Mouse (Mus musculus) urinary bladder, postnatal 10 days (tissue): ENCODE measurements at regions not wholly inside any gene's neighbourhood (a gene's known extent, or its start where the extent isn't known, plus 50 kb on each side); places are given as distances from the start of the nearest gene placed in this dataset.
"Not testable (repeated sequence)": the region's sequence is repeated elsewhere in the genome, so short reads cannot be mapped to it uniquely, and the experiment has no call there.

Experiments used
- DNase-seq: peaks from one replicate; pipeline ENCODE4 v3.0.0; 2022; ENCODE audit warnings: low spot score

DNA sequence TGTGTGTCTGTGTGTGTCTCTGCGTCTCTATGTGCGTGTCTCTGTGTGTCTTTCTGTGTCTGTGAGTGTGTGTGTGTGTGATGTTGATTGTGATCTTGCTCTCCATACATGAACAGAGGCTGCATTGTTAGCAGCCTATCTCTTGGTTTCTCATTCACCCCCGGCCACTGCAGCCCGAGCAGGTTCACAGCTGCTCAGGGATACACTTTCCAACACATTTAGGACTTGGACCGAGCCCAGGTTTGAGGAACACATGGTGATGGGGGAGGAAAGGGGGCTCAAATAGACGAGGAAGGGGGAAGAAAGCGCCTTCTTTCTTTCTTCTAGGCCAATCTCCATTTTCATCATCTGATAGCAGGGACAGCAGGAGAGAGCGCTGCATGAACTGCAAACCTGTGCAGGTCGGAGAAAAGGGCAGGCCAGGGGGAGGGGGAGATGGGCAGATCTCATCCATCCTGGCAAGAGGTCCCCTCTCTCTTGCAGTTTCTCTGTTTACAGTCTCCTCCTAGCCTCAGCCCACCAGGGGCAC lies 123.2 kb downstream of the Zfp36l1 start:
- no peak for DNase-seq

DNA sequence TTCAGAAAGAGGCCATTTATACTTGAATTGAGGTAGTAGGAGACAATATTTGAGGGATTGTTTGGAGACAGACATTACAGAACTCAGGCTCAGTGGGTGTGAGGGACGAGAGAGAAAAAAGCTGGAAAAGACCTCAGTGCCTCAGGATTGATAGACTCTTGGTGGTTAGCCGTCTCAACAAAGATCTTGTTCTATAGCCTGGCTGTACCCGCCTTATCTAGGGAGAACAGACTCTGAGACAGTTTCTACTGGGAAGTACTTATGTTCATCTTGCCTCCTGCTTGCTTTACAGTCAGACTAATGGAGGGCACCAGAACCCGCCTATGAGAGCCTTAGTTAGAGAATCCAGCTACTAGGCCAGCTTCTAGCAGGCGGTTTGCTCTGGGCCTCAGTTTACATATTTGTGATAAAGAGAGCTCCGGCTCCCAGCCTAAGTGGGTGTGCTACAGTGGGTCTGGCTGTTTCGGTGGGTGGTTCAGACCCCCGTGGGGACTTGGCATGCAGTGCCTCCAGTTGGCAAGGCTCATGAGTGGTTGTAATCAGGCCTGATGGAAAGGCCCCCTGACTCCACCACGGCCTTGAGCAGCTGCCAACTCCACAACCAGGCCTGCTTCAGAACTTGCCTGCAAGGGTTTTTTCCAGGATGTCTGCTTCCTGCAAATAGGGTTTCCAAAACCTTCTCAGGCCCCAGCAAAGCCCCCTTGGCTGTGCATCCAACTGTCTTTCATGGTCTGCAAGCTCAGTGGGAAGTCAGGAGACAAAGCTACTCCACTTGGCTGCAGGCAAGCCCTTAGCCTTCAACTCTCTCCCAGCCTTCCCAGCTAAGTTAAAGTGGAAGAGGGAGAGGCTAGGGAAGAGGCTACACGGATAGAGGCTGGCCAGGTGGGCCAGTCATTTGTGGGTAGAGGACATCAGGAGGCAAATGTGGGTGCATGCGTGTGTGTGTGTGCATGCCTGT lies 124.1 kb downstream of the Zfp36l1 start:
- no peak for DNase-seq

DNA sequence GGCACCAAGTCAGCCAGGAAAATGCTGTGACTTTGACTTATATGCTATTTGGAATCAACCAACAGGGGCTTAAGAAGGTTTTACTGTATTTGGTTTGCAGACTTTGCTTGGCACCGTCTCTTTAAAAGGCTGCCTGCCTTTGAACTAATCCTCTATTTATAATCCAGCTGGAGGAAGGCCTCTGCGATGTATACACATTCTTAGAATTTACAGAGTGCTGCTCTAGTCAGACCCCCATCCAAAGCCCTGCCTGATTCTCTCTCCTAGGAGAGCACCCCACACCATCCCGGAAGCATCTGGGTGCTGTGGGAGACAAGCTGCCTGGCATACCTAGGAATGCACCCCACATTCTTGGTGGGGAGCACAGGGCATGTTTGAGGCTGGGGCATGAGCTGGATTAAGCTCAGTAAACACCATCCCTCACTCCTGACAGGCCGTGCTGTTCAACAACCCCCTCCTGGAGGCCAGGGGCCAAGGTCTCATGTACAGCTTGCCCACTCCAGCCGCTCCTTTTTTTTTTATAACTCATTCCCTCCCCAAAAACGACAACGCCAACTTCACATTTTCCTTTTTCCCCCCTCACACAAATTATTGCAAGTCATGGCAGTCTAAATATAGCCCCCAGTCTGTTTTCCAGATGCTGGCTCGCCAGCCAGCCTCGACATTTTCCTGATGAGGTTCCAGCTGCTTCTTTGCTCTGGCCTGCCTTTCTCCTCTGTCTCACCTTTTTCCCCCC lies 126.4 kb downstream of the Zfp36l1 start:
- DNase-seq = no peak

DNA sequence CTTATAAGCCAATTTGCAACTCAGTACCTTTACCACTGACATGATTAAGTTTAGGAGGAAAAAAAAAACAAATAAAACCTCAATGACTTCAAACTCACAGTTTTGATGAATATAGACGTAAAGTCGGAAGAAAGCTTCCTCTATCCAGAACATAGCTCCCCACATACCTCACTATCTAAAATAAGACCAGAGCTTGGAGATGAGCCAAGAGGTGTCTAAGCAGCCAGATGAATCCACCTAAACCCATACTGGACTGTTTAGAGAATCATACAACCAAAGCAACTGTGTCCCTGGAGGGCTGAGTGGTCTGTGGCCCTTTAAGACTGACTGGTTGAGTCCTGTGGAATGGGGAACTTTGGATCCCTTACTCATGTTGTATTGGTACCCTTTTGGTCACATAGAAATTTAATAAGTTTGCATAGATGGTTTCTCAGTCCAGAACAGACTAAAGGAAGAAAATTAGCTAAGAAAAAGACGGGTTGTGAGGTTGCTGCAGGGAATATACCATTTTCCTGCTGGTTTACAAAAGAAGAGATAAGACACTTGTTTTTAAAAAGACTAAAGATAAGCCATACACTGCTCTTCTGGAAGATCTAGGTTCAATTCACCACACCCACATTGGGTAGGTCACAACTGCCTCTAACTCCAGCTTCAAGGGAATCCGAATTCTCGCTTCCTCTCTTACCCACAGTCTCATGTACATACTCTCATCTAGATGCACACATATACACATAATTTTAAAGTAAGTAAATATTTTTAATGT lies 127.6 kb downstream of the Zfp36l1 start:
- DNase-seq = no peak

DNA sequence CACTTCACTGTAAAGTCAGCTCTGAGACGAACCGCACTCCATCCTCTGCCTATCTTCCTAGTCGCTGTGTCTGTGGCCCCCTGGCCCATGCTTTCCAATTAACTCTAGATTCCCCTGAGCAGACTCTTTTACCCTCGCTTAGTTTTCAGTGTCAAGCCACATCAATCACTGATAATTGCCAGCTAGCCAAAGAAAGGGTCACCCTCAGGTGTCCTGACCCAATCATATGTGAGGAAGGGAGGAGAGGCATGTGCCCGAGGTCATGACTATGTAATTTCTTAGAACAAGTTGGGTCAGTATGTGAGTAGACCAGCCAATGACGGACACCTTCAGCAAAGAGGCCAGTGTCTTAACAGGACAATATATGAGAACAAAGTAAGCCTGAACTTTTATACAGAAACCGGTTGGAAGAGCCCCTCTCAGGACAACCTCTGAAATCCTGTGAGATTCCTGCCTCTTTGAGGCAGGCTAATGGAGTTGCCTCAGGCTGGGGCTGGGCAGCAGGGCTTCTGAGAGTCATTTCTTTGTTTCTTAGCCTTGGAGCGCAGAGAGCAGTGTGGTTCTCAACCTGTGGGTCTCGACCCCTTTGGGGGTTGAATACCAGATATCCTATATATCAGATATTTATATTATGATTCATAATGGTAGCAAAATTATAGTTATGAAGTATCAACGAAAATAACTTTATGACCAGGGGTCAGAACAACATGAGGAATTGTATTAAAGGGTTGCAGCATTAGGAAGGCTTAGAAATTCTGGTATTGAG lies 128.6 kb downstream of the Zfp36l1 start:
- DNase-seq = no peak

DNA sequence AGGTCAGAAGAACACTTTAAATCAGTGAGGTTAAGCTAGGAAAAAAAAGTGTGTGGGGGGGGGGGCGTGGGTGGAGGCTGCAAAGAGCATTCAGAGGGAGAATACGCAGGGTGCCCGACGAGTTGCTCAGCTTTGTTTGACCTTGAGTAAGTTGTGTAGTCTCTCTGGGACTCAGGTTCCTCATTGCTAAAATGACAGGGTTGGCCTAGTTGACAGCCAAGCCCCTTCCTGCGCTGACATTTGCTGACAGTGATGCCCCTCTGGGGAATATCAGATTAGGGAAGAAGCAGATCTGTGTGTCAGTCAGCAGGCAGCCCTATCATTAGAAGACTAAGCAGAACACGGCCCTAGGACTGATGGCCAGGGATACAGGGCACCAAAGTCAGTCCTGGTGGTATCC lies 129.6 kb downstream of the Zfp36l1 start:
- no peak for DNase-seq

DNA sequence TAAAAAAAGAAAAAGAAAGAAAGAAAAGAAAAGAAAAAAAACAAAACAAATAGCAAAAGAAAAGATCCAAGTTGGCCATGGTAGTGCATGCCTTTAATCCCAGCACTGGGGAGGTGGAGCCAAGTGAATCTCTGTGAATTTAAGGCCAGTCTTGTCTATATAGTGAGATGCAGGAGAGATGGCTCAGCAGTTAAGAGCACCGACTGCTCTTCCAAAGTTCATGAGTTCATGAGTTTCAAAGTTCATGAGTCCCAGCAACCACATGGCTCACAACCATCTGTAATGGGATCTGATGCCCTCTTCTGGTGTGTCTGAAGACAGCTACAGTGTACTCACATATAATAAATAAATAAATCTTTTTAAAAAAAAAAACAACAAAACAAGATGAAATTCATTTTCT lies 130.3 kb downstream of the Zfp36l1 start:
- not testable (repeated sequence) for DNase-seq

DNA sequence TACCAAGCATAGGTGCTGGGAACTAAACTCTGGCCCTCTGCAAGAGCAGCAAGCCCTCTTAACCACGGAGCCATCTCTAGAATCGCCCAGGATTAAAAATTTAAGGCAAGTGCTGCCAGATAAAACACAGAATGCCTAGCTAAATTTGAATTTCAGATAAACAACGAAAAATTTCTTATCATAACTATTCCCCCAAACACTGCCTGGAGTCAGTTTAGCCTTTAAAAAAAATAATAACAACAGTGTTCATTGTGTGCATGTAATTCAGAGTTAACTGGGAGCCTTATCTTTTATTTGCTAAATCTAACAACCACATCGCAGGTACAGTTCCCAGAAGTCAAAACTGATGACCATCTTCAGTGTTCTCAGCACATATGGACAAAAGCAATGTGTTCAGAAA lies 132.1 kb downstream of the Zfp36l1 start:
- DNase-seq = no peak

DNA sequence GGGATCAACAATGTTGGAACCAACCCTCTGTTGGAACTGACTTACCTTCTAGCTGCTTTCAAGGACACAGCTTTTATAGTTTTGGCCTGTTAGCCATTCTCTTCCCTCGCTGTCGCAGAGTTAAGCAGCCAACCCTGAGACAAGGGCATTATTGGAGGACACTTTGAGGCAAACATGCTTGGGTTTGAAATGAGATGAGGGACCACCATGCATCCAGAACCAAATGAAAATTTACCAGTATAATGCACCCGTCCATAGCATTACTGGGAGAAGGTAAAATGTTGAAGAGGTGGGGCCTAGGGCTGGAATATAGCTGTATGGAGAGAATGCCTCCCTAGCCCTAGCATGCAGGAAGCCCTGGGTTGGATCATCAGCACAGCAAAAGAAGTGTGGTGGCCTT lies 135.7 kb downstream of the Zfp36l1 start:
- DNase-seq = no peak

DNA sequence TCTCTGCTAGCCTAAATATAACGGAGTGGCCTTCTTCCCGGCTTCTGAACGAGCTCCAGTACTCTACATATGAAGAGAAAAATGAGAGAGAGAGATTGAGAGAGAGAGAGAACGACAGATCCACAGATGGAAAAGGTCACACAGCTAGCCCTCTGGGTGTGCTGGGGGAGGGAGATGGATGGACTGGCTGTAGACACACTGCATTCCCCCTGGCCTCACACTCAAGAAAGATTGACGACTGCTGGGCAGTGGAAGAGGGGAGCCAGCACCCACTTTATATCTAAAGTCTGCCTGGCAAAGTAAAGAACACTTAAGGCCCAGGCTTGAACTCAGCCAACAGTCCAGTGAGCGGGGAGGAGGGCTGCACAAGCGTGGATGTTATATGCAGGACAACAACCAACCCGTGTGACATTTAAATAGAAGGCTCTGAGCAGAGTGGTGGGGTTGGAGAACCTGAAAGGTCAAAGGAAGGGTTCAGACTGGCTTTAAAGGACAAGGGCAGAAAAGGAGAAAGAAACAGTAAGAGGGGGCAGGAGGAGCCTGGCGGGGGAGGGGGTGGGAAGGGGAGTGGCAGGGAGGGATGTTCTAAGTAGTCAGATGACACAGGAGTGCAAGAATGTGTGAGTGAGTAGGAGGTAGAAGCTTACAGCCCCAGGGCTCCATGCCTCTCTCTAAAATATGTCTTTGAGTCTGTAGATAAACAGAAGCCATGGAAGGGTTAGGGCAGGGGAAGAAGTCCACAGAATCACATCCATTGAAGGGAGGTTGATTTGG lies 137.2 kb downstream of the Zfp36l1 start:
- no peak for DNase-seq

DNA sequence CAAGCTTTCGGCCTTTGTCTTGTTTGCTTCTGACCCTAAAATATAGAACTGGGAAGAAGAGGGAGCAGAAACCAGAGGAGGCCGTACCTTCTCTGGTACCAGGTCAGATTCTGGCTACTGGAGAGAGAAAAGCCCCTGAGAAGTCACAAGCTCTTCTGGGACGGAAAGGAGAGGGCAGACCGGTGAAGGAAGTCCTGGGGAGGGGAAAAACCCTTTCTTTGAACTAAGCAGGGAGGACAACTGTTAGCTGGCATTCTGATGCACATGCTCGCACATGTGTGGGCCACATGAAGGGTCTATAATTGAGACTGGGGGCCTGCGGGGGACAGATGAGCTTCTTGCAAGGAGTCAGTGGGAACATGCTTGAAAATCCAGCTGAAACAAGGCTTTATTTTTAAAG lies 137.8 kb downstream of the Zfp36l1 start:
- DNase-seq = no peak

DNA sequence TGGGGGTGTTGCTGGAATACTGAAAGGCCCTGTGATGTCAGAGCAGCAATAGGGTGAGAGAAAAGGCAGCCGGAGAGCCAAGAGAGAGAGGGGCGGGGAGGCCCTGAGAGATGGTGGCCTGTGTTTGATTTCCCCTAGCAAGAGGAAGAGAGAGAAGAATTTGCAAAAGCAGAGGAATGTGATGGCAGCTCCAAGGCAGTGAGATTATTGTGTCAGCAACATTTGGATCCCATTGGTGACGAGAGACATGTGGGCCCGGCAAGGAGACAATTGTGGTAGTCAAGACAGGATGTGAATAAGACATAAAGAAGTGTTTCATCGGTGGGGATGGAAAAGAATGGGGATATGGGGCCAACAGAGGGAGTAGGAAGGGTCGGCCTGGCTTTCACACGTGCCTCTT lies 138.3 kb downstream of the Zfp36l1 start:
- no peak for DNase-seq

DNA sequence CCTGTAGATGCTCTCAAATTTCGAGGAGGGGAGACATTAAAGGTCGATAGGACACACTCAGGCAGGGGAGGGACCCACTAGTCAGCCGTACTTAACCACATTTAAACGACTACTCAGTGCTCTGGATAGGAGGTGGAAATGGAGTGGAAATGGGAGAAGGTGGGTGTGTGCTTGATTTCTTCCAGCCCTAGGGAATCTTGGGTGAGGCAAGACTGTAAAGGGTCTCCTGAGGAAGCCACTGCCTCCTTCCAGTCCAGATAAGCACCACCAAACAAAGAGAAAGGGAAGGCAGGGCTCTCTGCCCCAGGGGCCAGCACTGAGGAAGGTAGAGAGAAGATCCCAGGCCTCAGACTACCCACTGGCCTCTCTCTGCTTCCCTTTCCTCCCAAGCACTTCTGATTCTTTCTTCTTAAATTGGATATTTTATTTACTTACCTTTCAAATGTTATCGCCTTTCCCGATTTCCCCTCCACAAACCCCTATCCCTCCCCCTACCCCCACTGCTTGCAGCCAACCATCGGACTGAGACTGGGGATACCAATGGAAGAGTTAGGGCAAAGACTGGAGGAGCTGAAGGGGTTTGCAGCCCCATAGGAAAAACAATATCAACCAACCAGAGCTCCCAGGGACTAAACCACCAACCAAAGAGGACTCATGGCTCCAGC lies 139.1 kb downstream of the Zfp36l1 start:
- no peak for DNase-seq

DNA sequence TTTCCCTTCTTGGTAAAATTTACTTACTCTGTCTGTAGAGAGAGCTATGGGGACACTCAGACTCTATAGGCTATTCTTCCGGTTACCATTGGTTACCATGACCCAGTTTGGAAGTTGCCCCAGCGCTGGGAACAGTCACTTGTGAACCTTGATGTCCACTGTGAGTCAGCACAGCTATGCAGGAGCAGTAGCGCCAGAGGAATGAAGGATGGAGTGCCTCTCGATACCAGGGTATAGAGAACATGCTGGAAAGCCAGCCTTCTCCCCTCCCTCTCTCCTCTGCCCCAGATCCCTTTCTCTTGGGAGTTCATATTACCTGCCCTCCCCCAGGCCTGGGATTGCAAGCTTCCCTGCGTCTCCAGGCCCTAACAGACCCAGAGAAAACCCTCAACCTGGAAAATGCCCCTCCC lies 141.8 kb downstream of the Zfp36l1 start:
- DNase-seq = no peak

DNA sequence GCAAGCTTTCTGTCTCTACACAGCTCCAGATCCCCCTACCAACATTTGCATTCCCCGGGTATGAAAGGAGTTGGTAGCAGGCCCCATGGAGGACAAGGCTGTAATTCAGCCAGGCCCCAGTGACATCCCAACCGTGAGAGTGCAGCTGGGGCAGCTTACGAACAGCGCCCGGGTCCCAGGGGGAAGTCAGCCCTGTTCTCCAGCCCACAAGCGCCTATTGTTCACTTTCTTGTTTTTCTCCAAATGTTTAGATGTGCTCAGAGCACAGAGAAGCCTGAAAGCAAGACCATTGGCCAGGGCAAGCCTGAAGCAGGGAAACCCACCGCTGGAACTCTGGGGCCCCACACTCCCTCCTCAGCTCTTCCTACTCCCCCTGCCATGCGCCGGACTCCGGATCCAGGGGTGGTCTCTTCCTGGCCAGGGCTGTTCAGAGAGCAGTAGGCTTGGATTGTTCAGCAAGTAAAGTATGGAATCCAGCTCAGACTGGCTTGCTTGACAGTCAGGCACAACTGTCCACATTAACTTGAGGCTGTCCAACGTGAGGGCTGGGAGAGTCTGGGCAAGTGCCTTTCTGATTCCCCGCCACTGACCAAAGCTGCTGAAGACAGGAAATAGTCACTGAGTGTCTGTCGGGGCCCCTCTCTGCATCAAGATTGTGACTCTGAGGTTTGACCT lies 142.4 kb downstream of the Zfp36l1 start:
- DNase-seq = peak; percentile 5

DNA sequence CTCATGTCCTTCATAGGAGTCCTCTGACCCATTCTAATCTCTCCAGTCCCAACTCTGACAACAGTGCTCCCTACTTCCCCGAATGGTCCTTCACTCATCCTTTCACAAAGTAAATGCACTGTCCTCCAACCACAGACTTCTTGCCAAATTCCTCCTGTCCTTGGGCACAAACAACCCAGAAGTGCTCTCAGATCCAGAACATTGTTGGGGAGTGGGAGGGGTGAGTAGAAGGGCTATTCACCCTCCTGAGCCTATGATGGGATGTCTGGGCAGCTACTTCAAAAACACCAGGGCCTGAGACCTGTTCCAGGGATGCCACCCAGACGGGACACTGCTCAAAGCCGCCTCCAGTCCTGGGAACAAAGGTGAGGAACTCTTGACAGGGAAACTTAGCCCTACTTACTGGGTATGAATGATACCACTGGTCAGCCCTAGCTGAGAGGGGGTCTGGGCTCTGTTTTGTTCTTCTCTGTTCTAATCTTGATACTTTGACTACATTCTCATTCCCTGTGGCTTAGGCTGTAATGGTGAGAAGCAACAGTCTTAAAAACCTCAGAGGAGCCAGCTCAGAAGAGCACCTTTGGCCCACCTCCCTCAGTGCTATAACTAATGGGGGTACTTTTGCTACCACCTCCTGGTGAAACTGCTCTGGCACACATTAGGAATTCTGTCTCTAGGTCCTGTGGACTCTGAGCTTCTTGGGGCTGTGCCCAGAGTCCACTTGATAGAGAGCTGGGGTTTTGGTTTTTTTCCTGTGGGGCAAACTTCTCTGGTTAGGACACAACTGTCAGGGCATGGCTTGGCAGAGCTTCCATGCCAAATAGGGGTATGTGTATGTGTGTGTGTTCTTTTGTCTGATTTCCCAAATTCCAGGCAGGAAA lies 143.2 kb downstream of the Zfp36l1 start:
- peak; percentile 7 for DNase-seq

DNA sequence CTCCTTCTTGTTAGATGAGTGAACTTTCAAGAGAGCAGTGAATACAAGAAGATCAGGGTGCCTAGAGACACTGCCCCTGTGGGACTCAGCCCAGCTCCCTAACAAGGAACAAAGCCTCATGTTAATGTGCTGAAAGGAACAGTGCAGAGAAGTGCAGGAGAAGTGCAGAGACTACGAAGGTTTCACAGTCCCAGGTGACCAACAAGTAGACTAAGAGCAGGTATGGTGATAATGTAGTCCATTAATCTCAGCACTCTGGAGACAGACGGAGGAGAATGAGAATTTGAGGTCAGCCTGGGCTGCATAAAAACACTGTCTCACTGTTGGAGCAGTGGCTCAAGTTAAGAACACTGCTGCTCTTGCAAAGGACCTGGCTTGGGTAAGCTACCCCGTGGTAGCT lies 144.1 kb downstream of the Zfp36l1 start:
- peak; percentile 4 for DNase-seq

DNA sequence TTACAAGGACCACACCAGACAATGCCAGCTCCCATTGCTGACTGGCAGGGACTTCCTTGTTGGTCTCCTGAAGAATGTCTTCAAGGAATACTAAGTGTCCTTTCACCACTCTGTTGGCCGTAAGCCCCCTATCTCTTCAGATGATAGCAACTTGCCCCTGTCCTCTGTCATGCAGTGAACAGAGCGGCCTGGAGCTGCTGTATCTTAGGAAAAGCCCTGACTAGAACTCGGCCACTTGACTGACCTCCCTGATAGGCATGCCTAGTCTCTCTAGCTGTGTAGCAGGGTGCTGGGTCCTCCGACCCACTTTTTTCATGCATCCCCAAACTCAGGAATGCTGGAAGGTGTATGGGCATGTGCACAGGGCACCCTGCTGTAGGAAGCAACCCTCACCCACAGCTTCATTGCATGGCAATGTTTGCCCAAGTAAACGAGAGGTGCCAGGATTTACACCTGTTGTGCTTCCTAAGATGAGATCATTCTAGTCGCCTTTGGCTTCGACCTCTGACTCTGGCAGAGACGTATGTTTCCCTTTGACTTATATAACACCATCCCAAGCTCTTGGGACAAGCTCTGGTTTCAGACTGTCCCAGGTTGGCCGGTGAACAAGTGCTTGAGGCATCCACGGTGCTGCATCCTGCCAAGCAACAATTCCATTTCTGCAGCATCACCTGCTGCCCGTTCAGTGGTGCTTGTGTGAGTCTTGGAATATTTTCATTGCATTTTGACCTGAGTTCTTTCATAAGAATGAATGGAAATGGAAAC lies 145.1 kb downstream of the Zfp36l1 start:
- no peak for DNase-seq
